Mouse (Mus musculus) embryonic facial prominence, embryonic 15.5 days (tissue): ENCODE results near the gene Gjb5. TPM values are rescaled to one million over a fixed set of nuclear protein-coding genes. Genes with fewer than 3 reads are reported as not detected.
A peak's percentile ranks its signal among the peaks of the same experiment; 100 is the strongest.

Experiments
- ATAC-seq: fragments of 200-750 bp; cut with Nextera tagmentation; 2 replicates; pipeline ENCODE4 v1.8.0; 2017; ENCODE audit warnings: low read depth, moderate TSS enrichment; ENCODE audit not compliant: insufficient number of reproducible peaks, low FRiP score, low TSS enrichment
- H3K27ac ChIP-seq: fragments of 300-500 bp; sonication (generic); replicated peaks from 2 replicates; pipeline ENCODE4 v1.5.1; 2015; ENCODE audit warnings: mild to moderate bottlenecking, inconsistent platforms
- H3K27me3 ChIP-seq: fragments of 300-500 bp; sonication (generic); 2 replicates; pipeline ENCODE4 v1.6.1; 2015; ENCODE audit warnings: inconsistent platforms
- H3K36me3 ChIP-seq: fragments of 300-500 bp; sonication (generic); 2 replicates; pipeline ENCODE4 v1.6.1; 2015; ENCODE audit warnings: mild to moderate bottlenecking, inconsistent platforms
- H3K4me1 ChIP-seq: fragments of 300-500 bp; sonication (generic); 2 replicates; pipeline ENCODE4 v1.6.1; 2015; ENCODE audit warnings: inconsistent platforms
- H3K4me2 ChIP-seq: fragments of 300-500 bp; sonication (generic); replicated peaks from 2 replicates; pipeline ENCODE4 v1.6.1; 2015; ENCODE audit warnings: mild to moderate bottlenecking, inconsistent platforms
- H3K4me3 ChIP-seq: fragments of 300-500 bp; sonication (generic); replicated peaks from 2 replicates; pipeline ENCODE4 v1.5.1; 2015; ENCODE audit warnings: mild to moderate bottlenecking, inconsistent platforms
- H3K9ac ChIP-seq: fragments of 300-500 bp; sonication (generic); 2 replicates; pipeline ENCODE4 v1.6.1; 2015; ENCODE audit warnings: inconsistent platforms
- H3K9me3 ChIP-seq: fragments of 300-500 bp; sonication (generic); replicated peaks from 2 replicates; pipeline ENCODE4 v1.6.1; 2016; ENCODE audit warnings: inconsistent platforms
- WGBS: fragments of 180-500 bp; shearing (Covaris S2); methylation state at CpG from one replicate; pipeline ENCODE4 v1.1.7; 2015; 5-methylcytosine and 5-hydroxymethylcytosine counted together
- polyA plus RNA-seq: library from polyadenylated mRNA; unstranded; fragments of >200 nt; fragmentation: Nextera tagmentation; extraction: Ambion mirVana; gene quantifications from 2 replicates; pipeline ENCODE4 v1.2.1, GENCODE M21; 2015

Gene Gjb5
- 2.3 and 3.4 TPM in 2 replicates for polyA plus RNA-seq

GRCm38 (mm10) chr4:127358018-127358417, at the start of gene Gjb5:
Gjb5 (minus strand) TSS chr4:127358181.
- WGBS, result 18% methylated on average over 5 of the region's 5 CpGs
- H3K36me3 ChIP-seq, result no peaks in the 10 kb centered on the region
- H3K4me2 ChIP-seq, result 0 out of 2 replicates have a peak within 1 kb of the TSS, but pooled peaks have one; percentile 2
- no peak within 1 kb of the TSS for H3K27ac ChIP-seq
- no peak for ATAC-seq
- no peak within 1 kb of the TSS for H3K9ac ChIP-seq
- no peaks in the 10 kb centered on the region for H3K9me3 ChIP-seq
- no peak within 1 kb of the TSS for H3K4me3 ChIP-seq
- H3K27me3 ChIP-seq, result no peaks in the 10 kb centered on the region; the same call in 1 of the 2 replicates
- H3K4me1 ChIP-seq, result peaks cover 12% of the 10 kb centered on the region

- Histone ChIP-seq H3K27me3 (no peaks in the 10 kb centered on the region), H3K27ac (no peak overlapping the region), H3K4me2 (no peak overlapping the region), H3K9ac (no peak overlapping the region), H3K4me1 (no peaks in the 10 kb centered on the region), H3K36me3 (no peaks in the 10 kb centered on the region), H3K9me3 (no peaks in the 10 kb centered on the region), H3K4me3 (no peak overlapping the region)
- no peak for ATAC-seq
- WGBS, result 60% methylated on average over 3 of the region's 3 CpGs
Measured at GRCm38 (mm10) chr4:127402614-127403013, 44.6 kb upstream of the Gjb5 start.

GRCm38 (mm10) chr4:127402166-127402565, 44.2 kb upstream of the Gjb5 start:
- no peaks in the 10 kb centered on the region for H3K27me3 ChIP-seq
- 84% methylated on average over 4 of the region's 4 CpGs for WGBS
- H3K9ac ChIP-seq, result no peak overlapping the region
- H3K4me2 ChIP-seq, result no peak overlapping the region
- no peak overlapping the region for H3K4me3 ChIP-seq
- H3K27ac ChIP-seq, result no peak overlapping the region
- no peaks in the 10 kb centered on the region for H3K4me1 ChIP-seq
- no peaks in the 10 kb centered on the region for H3K9me3 ChIP-seq
- ATAC-seq, result no peak
- H3K36me3 ChIP-seq, result no peaks in the 10 kb centered on the region

GRCm38 (mm10) chr4:127400165-127401145, 42.5 kb upstream of the Gjb5 start:
- ATAC-seq, result peak; percentile 29; the same call in 1 of the 2 replicates
- WGBS, result 60% methylated on average over 11 of the region's 11 CpGs

GRCm38 (mm10) chr4:127395591-127395990, 37.6 kb upstream of the Gjb5 start:
- Histone ChIP-seq H3K9ac (no peak overlapping the region), H3K4me1 (no peaks in the 10 kb centered on the region), H3K4me2 (no peak overlapping the region), H3K9me3 (no peaks in the 10 kb centered on the region), H3K4me3 (no peak overlapping the region), H3K27ac (no peak overlapping the region), H3K36me3 (no peaks in the 10 kb centered on the region), H3K27me3 (no peaks in the 10 kb centered on the region)
- 74% methylated on average over 4 of the region's 4 CpGs for WGBS
- no peak for ATAC-seq

More at GRCm38 (mm10) chr4:127400165-127401145, 42.5 kb upstream of the Gjb5 start:
- no peak overlapping the region for H3K27ac ChIP-seq
- H3K4me3 ChIP-seq, result no peak overlapping the region
- no peaks in the 10 kb centered on the region for H3K9me3 ChIP-seq
- no peak overlapping the region for H3K9ac ChIP-seq
- H3K27me3 ChIP-seq, result no peaks in the 10 kb centered on the region
- no peak overlapping the region for H3K4me2 ChIP-seq
- no peaks in the 10 kb centered on the region for H3K36me3 ChIP-seq
- no peaks in the 10 kb centered on the region for H3K4me1 ChIP-seq

GRCm38 (mm10) chr4:127389645-127390044, 31.7 kb upstream of the Gjb5 start:
- Histone ChIP-seq H3K9me3 (no peaks in the 10 kb centered on the region), H3K36me3 (no peaks in the 10 kb centered on the region), H3K27me3 (no peaks in the 10 kb centered on the region), H3K9ac (no peak overlapping the region), H3K4me2 (no peak overlapping the region), H3K4me3 (no peak overlapping the region), H3K4me1 (no peaks in the 10 kb centered on the region), H3K27ac (no peak overlapping the region)
- 55% methylated on average over 13 of the region's 13 CpGs for WGBS
- ATAC-seq, result no peak

GRCm38 (mm10) chr4:127377344-127377743, 19.4 kb upstream of the Gjb5 start:
- WGBS, result 22% methylated on average over 4 of the region's 4 CpGs
- no peak for ATAC-seq
- no peaks in the 10 kb centered on the region for H3K36me3 ChIP-seq
- H3K4me3 ChIP-seq, result no peak overlapping the region
- H3K9me3 ChIP-seq, result no peaks in the 10 kb centered on the region
- no peak overlapping the region for H3K9ac ChIP-seq
- no peak overlapping the region for H3K27ac ChIP-seq
- H3K4me2 ChIP-seq, result no peak overlapping the region
- no peaks in the 10 kb centered on the region for H3K4me1 ChIP-seq
- no peaks in the 10 kb centered on the region for H3K27me3 ChIP-seq

GRCm38 (mm10) chr4:127375541-127376177, 17.7 kb upstream of the Gjb5 start:
- no peak overlapping the region for H3K9ac ChIP-seq
- 0 out of 2 replicates have a peak, but pooled peaks have one; percentile 39 for ATAC-seq

GRCm38 (mm10) chr4:127374645-127375044, 16.7 kb upstream of the Gjb5 start:
- no peak overlapping the region for H3K4me2 ChIP-seq
- H3K4me3 ChIP-seq, result no peak overlapping the region
- 81% methylated on average over 4 of the region's 4 CpGs for WGBS
- no peaks in the 10 kb centered on the region for H3K36me3 ChIP-seq
- no peaks in the 10 kb centered on the region for H3K4me1 ChIP-seq
- no peaks in the 10 kb centered on the region for H3K9me3 ChIP-seq
- ATAC-seq, result no peak
- H3K27ac ChIP-seq, result no peak overlapping the region
- no peak overlapping the region for H3K9ac ChIP-seq
- no peaks in the 10 kb centered on the region for H3K27me3 ChIP-seq

More at GRCm38 (mm10) chr4:127375541-127376177, 17.7 kb upstream of the Gjb5 start:
- 81% methylated on average over 17 of the region's 17 CpGs for WGBS
- H3K4me2 ChIP-seq, result no peak overlapping the region
- H3K36me3 ChIP-seq, result no peaks in the 10 kb centered on the region
- H3K4me3 ChIP-seq, result no peak overlapping the region
- no peaks in the 10 kb centered on the region for H3K4me1 ChIP-seq
- H3K27ac ChIP-seq, result no peak overlapping the region
- no peaks in the 10 kb centered on the region for H3K27me3 ChIP-seq
- H3K9me3 ChIP-seq, result no peaks in the 10 kb centered on the region

- Histone ChIP-seq H3K9me3 (no peaks in the 10 kb centered on the region), H3K9ac (no peak overlapping the region), H3K4me1 (0 out of 2 replicates have a peak, but pooled peaks cover 6% of the 10 kb centered on the region), H3K27ac (no peak overlapping the region), H3K27me3 (peaks cover 8% of the 10 kb centered on the region; the same call in 1 of the 2 replicates), H3K4me3 (no peak overlapping the region), H3K4me2 (no peak overlapping the region), H3K36me3 (no peaks in the 10 kb centered on the region)
- ATAC-seq, result no peak
- 67% methylated on average over 8 of the region's 8 CpGs for WGBS
Measured at GRCm38 (mm10) chr4:127373491-127373890, 15.5 kb upstream of the Gjb5 start.

- Histone ChIP-seq H3K27me3 (peaks cover 8% of the 10 kb centered on the region; the same call in 1 of the 2 replicates), H3K36me3 (no peaks in the 10 kb centered on the region), H3K4me3 (no peak overlapping the region), H3K9ac (no peak overlapping the region), H3K9me3 (no peaks in the 10 kb centered on the region), H3K4me2 (no peak overlapping the region), H3K27ac (no peak overlapping the region), H3K4me1 (0 out of 2 replicates have a peak, but pooled peaks cover 7% of the 10 kb centered on the region)
- no peak for ATAC-seq
- WGBS, result 69% methylated on average over 5 of the region's 5 CpGs
Measured at GRCm38 (mm10) chr4:127371546-127371945, 13.6 kb upstream of the Gjb5 start.
